Mouse (Mus musculus) kidney, postnatal 4 days (tissue): Measurements from ENCODE around the gene Olfr1442.
"Not testable (repeated sequence)": the region's sequence is repeated elsewhere in the genome, so short reads cannot be mapped to it uniquely, and the experiment has no call there.

ENCODE experiments used
- DNase-seq, 2 experiments: peaks; one replicate each; pipeline ENCODE4 v3.0.0; 2021; ENCODE audit warnings: mixed read lengths in 2 of 2

Gene Olfr1442

GRCm38 (mm10) chr19:12670139-12670538 is at the start of gene Olfr1442:
Olfr1442 (plus strand) TSS chr19:12670439.
- no peak for DNase-seq

GRCm38 (mm10) chr19:12633176-12633575 is 37.1 kb upstream of the Olfr1442 start, which contains the start of gene Glyat:
Glyat (plus strand) TSS chr19:12633308.
- DNase-seq = no peak

- no peak for DNase-seq
Observed at GRCm38 (mm10) chr19:12634259-12634658, 36.0 kb upstream of the Olfr1442 start.

GRCm38 (mm10) chr19:12634963-12635362 is 35.3 kb upstream of the Olfr1442 start:
- DNase-seq = no peak

- DNase-seq = no peak
Observed at GRCm38 (mm10) chr19:12636863-12637262, 33.4 kb upstream of the Olfr1442 start.

GRCm38 (mm10) chr19:12638049-12638448 is 32.2 kb upstream of the Olfr1442 start:
- DNase-seq = no peak

- no peak for DNase-seq
Observed at GRCm38 (mm10) chr19:12649511-12649910, 20.7 kb upstream of the Olfr1442 start.

- no peak for DNase-seq
Observed at GRCm38 (mm10) chr19:12666156-12666555, 4.1 kb upstream of the Olfr1442 start.

GRCm38 (mm10) chr19:12668601-12669000 is 1.6 kb upstream of the Olfr1442 start:
- not testable (repeated sequence) for DNase-seq

- no peak for DNase-seq
Observed at GRCm38 (mm10) chr19:12671051-12671450, 812 bp downstream of the Olfr1442 start.

GRCm38 (mm10) chr19:12677812-12678211 is 7.6 kb downstream of the Olfr1442 start, which contains the start of gene Olfr1443:
Olfr1443 (plus strand) TSS chr19:12678112.
- no peak for DNase-seq

GRCm38 (mm10) chr19:12684638-12685037 is 14.4 kb downstream of the Olfr1442 start:
- no peak for DNase-seq

- no peak for DNase-seq
Observed at GRCm38 (mm10) chr19:12685231-12685630, 15.0 kb downstream of the Olfr1442 start.

GRCm38 (mm10) chr19:12695590-12695989 is 25.4 kb downstream of the Olfr1442 start, which contains the start of gene Keg1:
Keg1 (plus strand) TSS chr19:12695786.
- no peak for DNase-seq

- DNase-seq = no peak
Observed at GRCm38 (mm10) chr19:12696221-12696620, 26.0 kb downstream of the Olfr1442 start.

- DNase-seq = no peak
Observed at GRCm38 (mm10) chr19:12708458-12708857, 38.2 kb downstream of the Olfr1442 start.

GRCm38 (mm10) chr19:12708986-12709385 is 38.7 kb downstream of the Olfr1442 start:
- DNase-seq = no peak

GRCm38 (mm10) chr19:12719189-12719588 is 49.0 kb downstream of the Olfr1442 start:
- peak in 1 of 2 experiments; percentile 12 for DNase-seq

- DNase-seq = no peak
Observed at GRCm38 (mm10) chr19:12720463-12720862, 50.2 kb downstream of the Olfr1442 start.

- not testable (repeated sequence) for DNase-seq
Observed at GRCm38 (mm10) chr19:12720919-12721318, 50.7 kb downstream of the Olfr1442 start.

GRCm38 (mm10) chr19:12721596-12721995 is 51.4 kb downstream of the Olfr1442 start:
- not testable (repeated sequence) for DNase-seq

GRCm38 (mm10) chr19:12722308-12722707 is 52.1 kb downstream of the Olfr1442 start:
- peak; percentile 69 to 71 for DNase-seq

- DNase-seq = no peak
Observed at GRCm38 (mm10) chr19:12725851-12726250, 55.6 kb downstream of the Olfr1442 start.
